Mouse (Mus musculus): ENCODE results near the gene Rab1a. TPM values are rescaled to one million over a fixed set of nuclear protein-coding genes. Genes with fewer than 3 reads are reported as not detected.

Rab1a gene
- polyA plus RNA-seq, 1 experiment from 2014 or later = 230 TPM

- Histone ChIP-seq H3K4me3 (ENCODE audit: low read depth, low read length) (no peak overlapping the region), H3K9ac (ENCODE audit: low read length) (no peak overlapping the region), H3K4me2 (ENCODE audit: low read length) (no peak overlapping the region), H3K4me1 (ENCODE audit: control insufficient read depth, insufficient read depth, low read length) (no peaks in the 10 kb centered on the region), H3K27me3 (replicated peaks; ENCODE audit: control insufficient read depth, insufficient read depth, low read length) (no peaks in the 10 kb centered on the region), H3K9me3 (replicated peaks; ENCODE audit: control insufficient read depth, low read length) (no peaks in the 10 kb centered on the region), H3K36me3 (ENCODE audit: control insufficient read depth, insufficient read depth, low read length) (no peaks in the 10 kb centered on the region), H3K27ac (ENCODE audit: low read depth, low read length) (no peak overlapping the region)
- ATAC-seq (no peak), DNase-seq (ENCODE audit: low spot score) (no peak)
- WGBS = 65% methylated on average over 2 of the region's 2 CpGs
These were observed 74.7 kb downstream of the Rab1a start for GRCm38 (mm10) chr11:20275974-20276373.

Other genes with a start within 250 kb of the Rab1a start
- gene Actr2, start 88.5 kb upstream of the Rab1a start, polyA plus RNA-seq (2014; fragmentation: Nextera tagmentation; extraction: Ambion mirVana) = 79.6 and 80.9 TPM in 2 replicates
- gene Cep68, start 48.0 kb downstream of the Rab1a start, polyA plus RNA-seq (2014; fragmentation: Nextera tagmentation; extraction: Ambion mirVana) = 24.9 and 27.9 TPM in 2 replicates
- gene Slc1a4, start 131.3 kb downstream of the Rab1a start, polyA plus RNA-seq (2014; fragmentation: Nextera tagmentation; extraction: Ambion mirVana) = 42.7 and 53.3 TPM in 2 replicates